Mouse (Mus musculus) right cerebral cortex, postnatal 4 days (tissue): ENCODE measurements at regions not wholly inside any gene's neighbourhood (a gene's known extent, or its start where the extent isn't known, plus 50 kb on each side); places are given as distances from the start of the nearest gene placed in this dataset.

Experiments
- DNase-seq: peaks from one replicate; pipeline ENCODE4 v3.0.0-alpha.2; 2022

DNA sequence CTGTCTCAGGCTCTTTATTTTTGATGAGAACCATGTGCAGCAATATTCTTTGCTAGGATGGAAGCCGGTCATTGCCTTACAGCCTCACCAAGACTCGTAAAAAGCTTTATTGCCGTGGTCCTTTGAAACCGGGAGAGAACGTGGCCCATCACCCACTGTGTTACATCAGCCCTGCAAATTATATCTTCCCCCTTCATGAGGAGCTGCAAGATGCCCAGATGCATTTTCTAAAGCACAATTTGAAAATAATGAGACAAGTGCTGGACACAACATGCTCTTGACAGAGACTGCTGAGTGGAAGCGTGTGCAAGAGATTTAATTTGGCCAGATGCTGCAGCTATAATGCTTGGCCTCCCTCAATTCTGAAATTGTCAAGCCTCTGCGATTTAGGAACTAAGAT, 389.2 kb upstream of the Dcn start:
- DNase-seq, result no peak

GRCm38 (mm10) chr10:97093886-97094285, 385.5 kb upstream of the Dcn start:
- no peak for DNase-seq

GRCm38 (mm10) chr10:97114501-97114900, 364.9 kb upstream of the Dcn start:
- DNase-seq, result no peak

GRCm38 (mm10) chr10:97122693-97123092, 356.7 kb upstream of the Dcn start:
- DNase-seq, result no peak

DNA sequence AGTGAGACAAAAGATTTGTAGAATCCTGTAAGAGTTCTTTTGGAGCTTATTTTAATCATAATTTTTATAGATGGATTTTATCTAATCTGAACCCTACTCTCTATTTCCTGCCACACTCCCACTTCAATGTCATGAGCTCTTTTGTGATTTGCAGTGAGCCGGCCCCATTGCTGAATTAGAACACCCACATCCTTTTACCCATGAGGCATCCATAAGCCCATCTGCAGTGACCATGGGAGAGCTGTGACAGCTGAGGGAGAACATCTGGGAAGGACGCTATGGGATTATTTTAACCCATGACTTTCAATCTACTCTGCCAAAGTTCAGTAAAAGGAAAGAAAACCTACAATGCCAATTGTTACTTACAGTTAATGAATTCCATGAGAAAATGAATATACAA, 337.8 kb upstream of the Dcn start:
- DNase-seq, result no peak

- DNase-seq, result no peak
Observed at GRCm38 (mm10) chr10:97158561-97159395, 320.6 kb upstream of the Dcn start.

GRCm38 (mm10) chr10:97159396-97159760, 320.0 kb upstream of the Dcn start:
- DNase-seq, result no peak

DNA sequence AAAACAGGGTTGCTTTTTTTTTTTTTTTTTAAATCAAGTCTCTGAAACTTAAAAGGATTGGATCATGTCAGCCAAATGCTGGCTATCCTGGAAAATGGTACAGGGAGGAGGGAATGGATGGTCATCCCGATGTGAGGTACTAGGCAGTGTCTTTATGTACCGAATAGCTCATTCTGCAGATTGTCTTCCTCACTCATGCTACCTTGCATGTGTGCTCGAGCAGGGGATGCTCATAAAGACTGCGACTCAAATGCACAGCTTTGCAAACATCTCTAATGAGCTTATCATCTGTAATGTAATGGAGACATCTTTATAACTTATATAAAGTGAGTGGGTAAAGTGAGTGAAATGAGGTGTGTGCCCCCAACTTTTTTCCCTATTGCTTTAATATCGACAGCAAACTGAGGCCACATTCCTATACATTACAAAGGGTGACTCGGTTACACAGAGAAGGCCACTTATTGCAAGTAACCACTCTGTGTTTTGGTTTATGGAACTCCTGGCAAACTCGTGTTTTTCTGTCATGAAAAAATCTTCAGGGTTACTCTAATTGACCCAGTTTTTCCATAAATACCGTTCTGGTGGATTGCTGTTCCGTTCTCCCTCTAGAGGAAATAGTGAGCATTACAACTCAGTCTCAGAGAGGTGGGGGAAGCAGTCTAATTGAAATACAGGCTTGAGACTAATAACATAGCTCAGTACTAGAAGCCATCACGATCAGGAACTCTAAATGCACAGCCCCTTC, 319.4 kb upstream of the Dcn start:
- no peak for DNase-seq

- DNase-seq, result no peak
Observed at GRCm38 (mm10) chr10:97160892-97161291, 318.5 kb upstream of the Dcn start.

GRCm38 (mm10) chr10:97178468-97178867, 300.9 kb upstream of the Dcn start:
- DNase-seq, result no peak

DNA sequence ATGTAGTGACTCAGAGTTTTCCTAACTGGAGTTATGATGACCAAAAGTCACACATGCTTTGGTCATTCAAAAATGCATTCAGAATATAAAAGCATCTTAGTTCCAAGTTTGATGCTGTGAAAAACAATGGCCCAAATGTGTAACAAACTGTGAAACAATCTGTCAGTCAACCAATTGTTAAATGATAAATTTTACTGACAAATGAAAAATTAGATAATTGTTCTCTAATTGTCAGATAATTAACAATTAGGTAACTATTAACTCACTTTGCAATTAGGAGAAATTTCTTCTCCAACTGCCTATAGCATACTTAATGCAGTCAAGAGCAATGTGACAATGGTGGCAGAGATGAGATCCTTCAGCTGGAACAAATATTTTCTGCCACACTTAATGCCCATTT, 289.7 kb upstream of the Dcn start:
- no peak for DNase-seq

- no peak for DNase-seq
Observed at GRCm38 (mm10) chr10:97211238-97211695, 268.1 kb upstream of the Dcn start.

GRCm38 (mm10) chr10:97211785-97212398, 267.5 kb upstream of the Dcn start:
- no peak for DNase-seq

GRCm38 (mm10) chr10:97219474-97219873, 259.9 kb upstream of the Dcn start:
- DNase-seq, result peak; percentile 33

- DNase-seq, result no peak
Observed at GRCm38 (mm10) chr10:97220431-97220830, 259.0 kb upstream of the Dcn start.

DNA sequence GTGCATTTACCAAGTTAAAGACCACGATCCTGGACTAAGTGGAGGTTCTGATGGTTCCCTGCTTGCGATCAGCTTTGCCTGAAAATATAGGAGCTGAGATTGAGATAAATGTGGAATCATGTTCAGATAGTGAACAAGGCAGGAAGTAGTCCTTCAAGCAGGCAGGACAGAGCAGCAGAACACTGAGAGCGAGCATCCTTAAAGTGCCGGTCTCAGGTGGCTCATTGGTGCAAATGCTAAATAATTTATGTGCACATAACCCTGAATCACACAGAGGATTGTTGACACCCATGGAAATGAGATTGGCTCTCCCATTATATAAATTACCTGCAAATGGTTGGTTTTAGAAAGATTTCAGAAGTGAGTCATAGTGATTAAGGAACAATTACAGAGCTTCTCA, 243.8 kb upstream of the Dcn start:
- DNase-seq, result no peak

DNA sequence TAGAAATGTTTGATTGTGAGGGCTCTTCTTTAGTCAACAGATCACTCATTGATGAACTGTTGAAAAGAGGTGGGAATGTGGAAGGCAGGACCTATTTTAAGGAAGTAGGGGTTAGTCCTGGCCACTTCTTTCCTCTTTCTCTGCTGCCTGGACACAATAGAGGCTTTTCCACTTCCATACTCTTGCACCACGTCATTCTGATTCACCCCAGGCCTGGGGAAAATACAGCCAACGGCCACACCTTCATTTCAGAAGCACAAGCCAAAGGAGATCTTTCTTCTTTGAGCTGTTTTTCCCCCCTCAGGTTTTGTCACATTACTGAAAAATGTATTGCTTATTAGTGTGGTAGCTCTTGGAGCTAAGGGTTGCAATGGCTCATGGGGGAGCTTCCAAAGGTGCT, 237.9 kb upstream of the Dcn start:
- DNase-seq, result no peak

- DNase-seq, result no peak
Observed at GRCm38 (mm10) chr10:97245674-97246073, 233.7 kb upstream of the Dcn start.

DNA sequence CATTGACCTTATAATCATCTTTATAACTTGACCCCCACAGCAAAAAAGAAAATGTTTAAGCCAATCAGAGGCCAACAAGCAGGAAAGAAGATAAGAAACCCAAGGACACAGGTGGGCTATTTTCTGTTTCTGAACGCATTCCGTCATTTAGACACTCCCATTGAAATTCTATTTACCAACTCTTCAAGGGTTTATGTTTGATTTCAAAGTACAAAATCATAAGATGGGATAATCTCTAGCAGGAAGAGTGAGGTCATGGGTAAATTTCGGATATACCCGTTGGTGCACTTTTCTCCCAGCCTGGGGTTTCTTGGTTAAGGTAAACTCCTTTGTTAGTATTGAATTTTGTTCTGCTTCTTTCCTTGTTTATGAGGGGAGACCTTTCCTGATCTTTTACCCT, 230.9 kb upstream of the Dcn start:
- DNase-seq, result no peak

DNA sequence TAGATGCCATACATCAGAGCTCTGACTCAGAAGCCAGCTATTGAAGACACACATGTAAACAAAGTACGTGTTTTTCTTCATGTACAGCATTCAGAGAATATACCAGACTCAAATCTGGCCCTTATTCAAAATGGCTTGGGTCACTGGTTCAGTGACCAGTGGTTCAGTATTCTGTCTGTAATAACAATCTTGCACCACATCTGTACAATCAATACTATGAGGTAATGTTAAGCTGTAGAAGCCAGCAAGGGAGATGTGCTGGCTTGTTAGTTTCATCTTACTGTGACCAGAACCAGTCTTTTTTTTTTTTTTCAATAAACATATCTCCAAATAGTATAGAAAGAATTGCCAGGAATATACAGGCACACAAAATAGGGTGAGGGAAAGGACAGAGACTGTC, 229.6 kb upstream of the Dcn start:
- DNase-seq, result no peak

DNA sequence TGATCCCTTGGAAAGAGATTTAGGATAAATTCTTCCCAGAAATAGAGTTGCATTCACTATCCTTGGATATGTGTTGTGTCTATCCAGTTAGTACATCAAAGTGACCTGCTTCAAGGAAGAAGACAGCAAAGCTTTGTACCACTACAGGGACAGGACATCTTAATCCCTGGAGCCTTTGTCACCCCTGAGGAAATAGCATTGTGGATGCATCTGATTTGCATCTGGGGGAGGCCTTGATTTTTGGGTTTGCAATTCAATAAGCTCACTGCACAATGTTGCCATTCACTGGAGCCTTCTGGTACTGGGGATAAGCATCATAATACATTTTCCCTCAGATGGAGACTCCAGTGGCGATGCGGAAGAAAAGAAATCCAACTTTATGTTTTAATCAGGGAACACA, 229.2 kb upstream of the Dcn start:
- no peak for DNase-seq

DNA sequence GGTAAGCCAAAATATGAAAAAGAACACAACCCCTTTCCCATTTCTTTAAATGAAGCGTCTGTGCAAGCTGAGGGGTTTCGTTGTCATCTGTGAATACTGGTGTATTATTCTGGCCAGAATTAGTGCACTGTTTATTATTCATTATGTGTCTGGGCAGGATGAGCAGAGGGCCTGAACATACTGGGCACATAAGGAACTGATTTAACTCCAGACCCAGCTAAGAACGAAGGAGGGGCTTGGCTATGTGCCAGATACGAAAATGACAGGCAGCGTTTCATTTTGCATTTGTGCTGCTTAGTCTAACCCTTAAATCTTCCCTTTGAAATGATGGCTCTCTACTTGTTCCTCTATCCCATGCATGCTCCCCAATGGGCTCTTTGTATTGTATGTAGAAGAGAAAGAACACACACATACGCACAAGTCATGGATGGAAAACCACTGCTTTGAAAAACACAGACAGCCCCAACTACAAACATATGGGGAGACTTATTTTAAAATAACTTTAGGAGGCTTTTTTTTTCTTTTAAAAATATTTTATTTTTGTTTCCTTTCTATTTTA, 213.4 kb upstream of the Dcn start:
- DNase-seq, result peak; percentile 7

GRCm38 (mm10) chr10:97282416-97282815, 197.0 kb upstream of the Dcn start:
- DNase-seq, result no peak
